Mouse (Mus musculus): ENCODE data around the gene Zfp523. TPM values are rescaled to one million over a fixed set of nuclear protein-coding genes. Genes with fewer than 3 reads are reported as not detected.

Zfp523 gene
- polyA plus RNA-seq, 1 experiment from 2014 or later, result 11.1 TPM

DNA sequence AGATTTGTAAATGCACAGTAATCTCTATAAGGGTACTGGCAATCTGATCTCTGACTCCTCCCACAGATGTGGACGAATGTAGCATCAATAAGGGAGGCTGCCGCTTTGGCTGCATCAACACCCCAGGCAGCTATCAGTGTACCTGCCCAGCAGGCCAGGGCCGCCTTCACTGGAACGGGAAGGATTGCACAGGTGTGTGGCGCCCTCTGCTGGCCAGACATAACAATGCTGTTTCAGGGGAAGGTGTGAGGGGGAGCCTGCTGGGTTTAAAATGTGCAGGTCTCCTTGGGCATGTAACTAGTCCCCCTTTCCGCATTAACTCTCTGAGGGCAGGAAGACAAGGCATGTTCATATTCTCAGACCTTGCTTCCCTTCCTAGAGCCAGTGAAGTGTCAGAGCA, 13.3 kb upstream of the Zfp523 start:
- H3K36me3 ChIP-seq, result 0 out of 2 replicates have a peak, but pooled peaks cover 6% of the 10 kb centered on the region
- no peak overlapping the region for H3K4me2 ChIP-seq
- ATAC-seq, result no peak
- H3K27ac ChIP-seq, result no peak overlapping the region
- no peak overlapping the region for H3K9ac ChIP-seq
- no peak overlapping the region for H3K4me3 ChIP-seq
- no peaks in the 10 kb centered on the region for H3K4me1 ChIP-seq
- WGBS (ENCODE audit: insufficient replicate concordance), result 5% methylated on average over 6 of the region's 6 CpGs
- H3K9me3 ChIP-seq (replicated peaks), result no peaks in the 10 kb centered on the region
- peaks cover 77% of the 10 kb centered on the region for H3K27me3 ChIP-seq (replicated peaks)

DNA sequence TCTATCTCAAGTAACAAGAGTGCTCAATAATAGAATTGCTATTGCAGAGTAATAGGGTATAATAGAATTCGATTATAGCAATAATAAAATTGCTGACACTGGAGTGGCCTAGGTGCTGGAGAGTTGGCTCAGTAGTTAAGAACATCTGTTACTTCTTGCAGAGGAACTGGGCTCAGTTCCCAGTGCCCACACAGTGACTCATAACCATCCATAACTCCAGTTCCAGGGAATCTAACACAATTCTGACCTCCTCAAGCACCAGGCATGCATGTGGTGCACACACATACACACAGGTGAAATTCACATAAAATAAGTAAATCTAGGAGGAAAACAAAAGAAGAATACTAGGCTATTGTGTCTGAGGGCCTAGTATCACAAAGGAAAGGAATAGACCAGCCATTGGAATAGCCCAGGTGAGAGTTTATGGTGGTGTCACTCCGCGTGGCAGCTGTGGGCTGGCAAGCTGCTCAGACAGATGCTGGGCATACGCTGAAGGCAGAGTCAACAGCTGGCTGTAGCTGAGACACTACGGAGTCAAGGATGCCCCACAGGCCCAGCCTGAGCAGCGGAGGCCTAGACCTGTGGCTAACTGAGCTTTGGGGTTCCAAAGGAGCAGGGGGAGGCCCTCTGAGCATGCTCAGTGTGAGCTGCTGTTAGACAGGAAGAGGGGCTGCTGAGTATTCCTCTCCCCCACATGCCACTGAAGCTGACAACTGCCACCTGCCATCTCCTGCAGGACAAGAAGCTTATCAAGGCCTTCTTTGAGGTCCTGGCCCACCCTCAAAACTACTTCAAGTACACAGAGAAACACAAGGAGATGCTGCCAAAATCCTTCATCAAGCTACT, 6.2 kb upstream of the Zfp523 start:
- Histone ChIP-seq H3K4me3 (no peak overlapping the region), H3K36me3 (0 out of 2 replicates have a peak, but pooled peaks cover 6% of the 10 kb centered on the region), H3K4me1 (peaks cover 12% of the 10 kb centered on the region; the same call in 1 of the 2 replicates), H3K27ac (no peak overlapping the region), H3K9me3 (replicated peaks) (no peaks in the 10 kb centered on the region), H3K27me3 (replicated peaks) (peaks cover 12% of the 10 kb centered on the region), H3K9ac (no peak overlapping the region), H3K4me2 (no peak overlapping the region)
- no peak for ATAC-seq
- 71% methylated on average over 6 of the region's 6 CpGs for WGBS (ENCODE audit: insufficient replicate concordance)

GRCm38 (mm10) chr17:28172690-28173089, 4.2 kb upstream of the Zfp523 start:
- no peak for ATAC-seq
- 63% methylated on average over 9 of the region's 9 CpGs for WGBS (ENCODE audit: insufficient replicate concordance)
- no peak overlapping the region for H3K4me3 ChIP-seq
- no peaks in the 10 kb centered on the region for H3K9me3 ChIP-seq (replicated peaks)
- peaks cover 28% of the 10 kb centered on the region for H3K4me1 ChIP-seq
- H3K27ac ChIP-seq, result no peak overlapping the region
- H3K27me3 ChIP-seq (replicated peaks), result peaks cover 5% of the 10 kb centered on the region
- 0 out of 2 replicates have a peak, but pooled peaks cover 6% of the 10 kb centered on the region for H3K36me3 ChIP-seq
- H3K9ac ChIP-seq, result no peak overlapping the region
- no peak overlapping the region for H3K4me2 ChIP-seq

- no peaks in the 10 kb centered on the region for H3K36me3 ChIP-seq
- peak overlapping the region; percentile 72 for H3K4me3 ChIP-seq
- H3K27me3 ChIP-seq (replicated peaks), result peaks cover 3% of the 10 kb centered on the region; the same call in 1 of the 2 replicates
- peaks cover 72% of the 10 kb centered on the region for H3K4me1 ChIP-seq
- peak overlapping the region; percentile 80 for H3K9ac ChIP-seq
- H3K4me2 ChIP-seq, result peak overlapping the region; percentile 89
- H3K9me3 ChIP-seq (replicated peaks), result no peaks in the 10 kb centered on the region
- ATAC-seq, result peak; percentile 65
- WGBS (ENCODE audit: insufficient replicate concordance), result 18% methylated on average over 11 of the region's 22 CpGs
- peak overlapping the region; percentile 79 for H3K27ac ChIP-seq
These were observed 664 bp downstream of the Zfp523 start for GRCm38 (mm10) chr17:28177540-28178046.

DNA sequence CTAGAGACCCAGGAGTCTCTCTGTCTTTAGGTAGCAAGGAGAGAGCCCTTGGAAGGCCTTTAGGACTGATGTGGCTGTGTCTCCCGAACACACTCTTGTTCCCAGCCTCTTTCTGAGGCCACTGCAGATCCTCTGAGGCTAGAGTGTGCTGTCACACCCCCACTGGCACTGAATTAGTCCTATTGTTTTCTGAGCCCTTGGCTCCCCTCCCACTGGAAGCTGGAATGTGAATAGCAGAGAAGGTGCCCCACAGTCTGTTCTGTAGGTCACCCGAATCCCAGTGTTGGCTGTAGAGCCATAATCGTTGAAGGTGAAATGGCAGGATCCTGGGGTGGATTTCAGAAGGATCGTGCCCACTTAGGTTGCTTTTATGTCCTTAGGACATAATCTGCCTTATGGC, 3.4 kb downstream of the Zfp523 start:
- ATAC-seq, result no peak
- whole genome bisulfite sequencing (ENCODE audit: insufficient replicate concordance), result 60% methylated on average over 4 of the region's 4 CpGs
- H3K4me3 ChIP-seq, result no peak overlapping the region
- no peaks in the 10 kb centered on the region for H3K36me3 ChIP-seq
- no peak overlapping the region for H3K27ac ChIP-seq
- no peak overlapping the region for H3K4me2 ChIP-seq
- H3K9me3 ChIP-seq (replicated peaks), result no peaks in the 10 kb centered on the region
- H3K9ac ChIP-seq, result no peak overlapping the region
- peaks cover 82% of the 10 kb centered on the region for H3K4me1 ChIP-seq
- H3K27me3 ChIP-seq (replicated peaks), result no peaks in the 10 kb centered on the region

- no peak for ATAC-seq
- Histone ChIP-seq H3K9ac (no peak overlapping the region), H3K4me3 (no peak overlapping the region), H3K27ac (no peak overlapping the region), H3K36me3 (no peaks in the 10 kb centered on the region), H3K4me2 (no peak overlapping the region), H3K4me1 (peaks cover 84% of the 10 kb centered on the region), H3K27me3 (replicated peaks) (no peaks in the 10 kb centered on the region), H3K9me3 (replicated peaks) (no peaks in the 10 kb centered on the region)
- 63% methylated on average over 15 of the region's 15 CpGs for WGBS (ENCODE audit: insufficient replicate concordance)
These were observed 4.0 kb downstream of the Zfp523 start for GRCm38 (mm10) chr17:28180783-28181544.

- Histone ChIP-seq H3K4me2 (peak overlapping the region; percentile 2; the same call in 1 of the 2 replicates), H3K27me3 (replicated peaks) (no peaks in the 10 kb centered on the region), H3K4me3 (no peak overlapping the region), H3K36me3 (peaks cover 5% of the 10 kb centered on the region), H3K9ac (no peak overlapping the region), H3K27ac (no peak overlapping the region), H3K9me3 (replicated peaks) (no peaks in the 10 kb centered on the region), H3K4me1 (peaks cover 52% of the 10 kb centered on the region)
- WGBS (ENCODE audit: insufficient replicate concordance), result 56% methylated on average over 7 of the region's 7 CpGs
- peak; percentile 42; the same call in 1 of the 2 replicates for ATAC-seq
These were observed 8.2 kb downstream of the Zfp523 start for GRCm38 (mm10) chr17:28184971-28185638.

- peaks cover 23% of the 10 kb centered on the region for H3K4me1 ChIP-seq
- no peak overlapping the region for H3K27ac ChIP-seq
- peaks cover 18% of the 10 kb centered on the region for H3K36me3 ChIP-seq
- 68% methylated on average over 5 of the region's 5 CpGs for WGBS (ENCODE audit: insufficient replicate concordance)
- H3K4me2 ChIP-seq, result no peak overlapping the region
- H3K9ac ChIP-seq, result no peak overlapping the region
- H3K9me3 ChIP-seq (replicated peaks), result no peaks in the 10 kb centered on the region
- ATAC-seq, result no peak
- H3K27me3 ChIP-seq (replicated peaks), result no peaks in the 10 kb centered on the region
- H3K4me3 ChIP-seq, result no peak overlapping the region
These were observed 11.4 kb downstream of the Zfp523 start for GRCm38 (mm10) chr17:28188313-28188712.

DNA sequence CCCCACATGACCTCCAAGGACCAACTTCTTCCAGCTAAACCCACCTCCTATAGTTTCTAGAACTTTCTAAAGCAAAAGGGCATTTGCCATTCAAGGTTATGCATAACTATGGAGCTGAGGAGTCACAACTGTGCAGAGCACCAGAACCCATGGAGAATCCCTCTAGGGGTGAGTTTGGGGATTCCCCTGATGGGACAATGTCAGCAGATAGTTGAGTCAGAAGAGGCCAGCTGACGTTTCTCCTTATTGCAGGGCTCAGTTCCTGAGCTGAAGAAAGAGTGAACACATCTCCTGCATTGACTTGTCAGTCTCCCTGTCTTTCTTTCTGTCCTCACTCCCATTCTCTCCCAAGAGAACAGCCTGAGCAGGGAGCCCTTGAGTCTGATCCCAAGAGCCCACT, 15.8 kb downstream of the Zfp523 start:
- H3K9ac ChIP-seq, result no peak overlapping the region
- no peak for ATAC-seq
- no peak overlapping the region for H3K4me2 ChIP-seq
- H3K4me3 ChIP-seq, result no peak overlapping the region
- peaks cover 47% of the 10 kb centered on the region for H3K36me3 ChIP-seq
- H3K27ac ChIP-seq, result no peak overlapping the region
- no peaks in the 10 kb centered on the region for H3K9me3 ChIP-seq (replicated peaks)
- WGBS (ENCODE audit: insufficient replicate concordance), result 46% methylated on average over 1 of the region's 1 CpGs
- no peaks in the 10 kb centered on the region; the same call in 1 of the 2 replicates for H3K4me1 ChIP-seq
- no peaks in the 10 kb centered on the region for H3K27me3 ChIP-seq (replicated peaks)

- H3K36me3 ChIP-seq, result peaks cover 54% of the 10 kb centered on the region
- no peaks in the 10 kb centered on the region for H3K9me3 ChIP-seq (replicated peaks)
- 70% methylated on average over 3 of the region's 3 CpGs for WGBS (ENCODE audit: insufficient replicate concordance)
- H3K27me3 ChIP-seq (replicated peaks), result no peaks in the 10 kb centered on the region
- no peak overlapping the region for H3K4me2 ChIP-seq
- no peak overlapping the region for H3K27ac ChIP-seq
- no peak for ATAC-seq
- no peak overlapping the region for H3K9ac ChIP-seq
- H3K4me1 ChIP-seq, result no peaks in the 10 kb centered on the region; the same call in 1 of the 2 replicates
- no peak overlapping the region for H3K4me3 ChIP-seq
These were observed 16.6 kb downstream of the Zfp523 start for GRCm38 (mm10) chr17:28193559-28193958.

- no peaks in the 10 kb centered on the region; the same call in 1 of the 2 replicates for H3K4me1 ChIP-seq
- no peak overlapping the region for H3K4me2 ChIP-seq
- H3K4me3 ChIP-seq, result no peak overlapping the region
- H3K36me3 ChIP-seq, result peaks cover 54% of the 10 kb centered on the region
- no peaks in the 10 kb centered on the region for H3K27me3 ChIP-seq (replicated peaks)
- no peak overlapping the region for H3K27ac ChIP-seq
- H3K9ac ChIP-seq, result no peak overlapping the region
- ATAC-seq, result no peak
- no peaks in the 10 kb centered on the region for H3K9me3 ChIP-seq (replicated peaks)
- WGBS (ENCODE audit: insufficient replicate concordance), result 78% methylated on average over 10 of the region's 10 CpGs
These were observed 18.1 kb downstream of the Zfp523 start for GRCm38 (mm10) chr17:28195033-28195432.
